Mouse (Mus musculus) layer of hippocampus, adult 2 months (tissue): ENCODE results near the gene Naf1. TPM values are rescaled to one million over a fixed set of nuclear protein-coding genes. Genes with fewer than 3 reads are reported as not detected.

ENCODE experiments used
- DNase-seq, 2 experiments: peaks; one replicate each; pipeline ENCODE4 v3.0.0; 2022; ENCODE audit warnings: low spot score in 2 of 2
- H3K27ac ChIP-seq: fragments of 200-600 bp; 2 replicates; pipeline ENCODE4 v1.8.1; 2022
- H3K4me3 ChIP-seq: fragments of 200-600 bp; 2 replicates; pipeline ENCODE4 v1.8.1; 2022; ENCODE audit warnings: mild to moderate bottlenecking
- CTCF ChIP-seq: fragments of 200-600 bp; conservative IDR thresholded peaks from 2 replicates; pipeline ENCODE4 v1.8.1; 2022; ENCODE audit warnings: antibody characterized with exemption, mild to moderate bottlenecking, moderate library complexity
- total RNA-seq, 2 experiments: library from RNA; stranded (reverse); gene quantifications; 2 replicates each; pipeline ENCODE4 v1.2.3; 2021

Naf1 gene
- total RNA-seq, 2 experiments from 2014 or later: 13.8 to 13.9 TPM

DNA sequence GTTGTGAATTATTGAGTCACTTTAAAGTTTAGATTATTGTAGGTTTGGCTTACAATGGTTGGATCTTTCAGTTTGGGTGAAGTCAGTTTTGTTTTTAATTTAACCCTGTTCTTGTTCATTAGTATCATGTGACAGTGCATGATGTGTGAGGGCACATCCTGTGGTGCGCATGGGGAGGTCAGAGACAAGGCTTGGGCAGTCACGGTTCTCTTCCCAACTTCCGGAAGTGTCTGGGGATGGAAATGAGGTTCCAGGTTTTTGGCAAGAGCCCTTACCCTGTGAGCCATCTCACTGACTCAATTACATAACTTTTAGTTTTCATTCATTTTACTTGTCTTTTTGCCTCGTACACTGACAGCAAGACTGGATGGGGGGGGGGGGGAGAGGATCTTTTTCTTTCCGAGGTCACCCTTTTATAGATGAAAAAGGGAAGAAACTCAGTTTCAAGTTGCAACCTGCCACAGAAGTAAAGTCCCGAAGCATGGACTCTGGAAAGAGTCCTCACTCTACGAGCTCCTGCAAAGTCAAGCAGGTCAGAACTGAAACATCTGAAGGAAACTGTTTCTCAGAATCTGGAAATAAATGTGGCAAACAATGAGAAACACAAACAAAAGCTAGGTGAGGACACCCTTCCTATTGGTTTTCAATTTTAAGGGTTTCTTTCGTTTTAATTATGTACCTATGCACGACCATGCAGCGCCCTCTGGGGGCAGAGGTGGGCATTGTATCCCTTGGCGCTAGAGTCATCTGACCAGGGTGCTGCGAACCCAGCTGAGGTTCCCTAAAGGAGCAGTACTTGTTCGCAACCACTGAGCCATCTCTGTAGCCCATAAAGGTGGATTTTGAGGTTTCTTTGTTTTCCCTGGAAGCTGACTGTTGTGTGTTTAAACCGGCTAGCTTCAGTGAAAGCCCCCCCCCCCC is 53.9 kb downstream of the Naf1 start:
- peak in 1 of 2 experiments; percentile 17 for DNase-seq

DNA sequence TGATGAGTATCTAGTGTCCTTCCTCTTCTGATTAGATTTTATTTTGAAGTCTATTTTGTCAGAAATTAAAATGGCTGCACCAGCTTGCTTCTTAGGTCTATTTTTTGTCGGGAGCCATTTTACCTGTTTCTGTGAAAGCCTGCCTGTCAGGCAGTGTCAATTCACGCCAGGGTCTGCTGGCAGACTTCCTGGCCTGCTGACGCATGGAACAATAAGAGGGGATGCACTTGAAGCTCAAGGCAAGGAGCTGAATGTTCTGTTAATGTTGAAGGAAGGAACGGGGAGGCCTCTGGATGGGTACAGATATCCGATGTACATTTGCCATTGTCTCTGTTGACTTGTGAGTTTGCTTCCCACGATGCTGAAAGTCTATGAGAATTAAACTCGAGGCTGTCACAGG is 56.0 kb downstream of the Naf1 start:
- no peak for TF ChIP-seq CTCF
- no peak overlapping the region for H3K27ac ChIP-seq

More for the DNA sequence above, 53.9 kb downstream of the Naf1 start:
- no peak overlapping the region for H3K27ac ChIP-seq
- TF ChIP-seq CTCF: peak; percentile 72
- no peak overlapping the region for H3K4me3 ChIP-seq

GRCm38 (mm10) chr8:66917695-66918467 is 57.9 kb downstream of the Naf1 start:
- no peak overlapping the region for H3K4me3 ChIP-seq
- no peak for TF ChIP-seq CTCF
- no peak overlapping the region for H3K27ac ChIP-seq
- DNase-seq: no peak

More for the DNA sequence above, 56.0 kb downstream of the Naf1 start:
- DNase-seq: no peak
- H3K4me3 ChIP-seq: no peak overlapping the region

DNA sequence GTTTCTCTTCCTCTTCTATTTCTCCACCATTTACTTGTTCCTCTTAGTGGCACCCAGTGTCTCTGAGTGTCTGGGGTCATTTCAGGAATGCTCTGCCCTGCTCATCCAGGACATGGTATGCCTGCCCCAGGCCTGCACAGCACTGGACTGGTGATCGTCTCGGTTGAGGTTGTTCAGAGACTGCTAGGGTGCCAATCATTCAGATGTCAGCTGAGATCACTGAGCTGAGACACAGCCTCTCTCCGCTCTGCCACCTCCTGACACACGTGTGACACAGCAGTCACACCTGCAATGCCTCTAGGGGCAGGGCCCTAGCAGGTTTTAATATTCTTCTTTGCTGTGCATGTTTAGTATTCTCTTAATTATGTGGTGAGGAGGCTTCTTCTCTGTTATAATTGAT is 58.5 kb downstream of the Naf1 start:
- Histone ChIP-seq H3K27ac (no peak overlapping the region), H3K4me3 (no peak overlapping the region)
- no peak; the same call in 1 of the 2 replicates for TF ChIP-seq CTCF
- DNase-seq: no peak

DNA sequence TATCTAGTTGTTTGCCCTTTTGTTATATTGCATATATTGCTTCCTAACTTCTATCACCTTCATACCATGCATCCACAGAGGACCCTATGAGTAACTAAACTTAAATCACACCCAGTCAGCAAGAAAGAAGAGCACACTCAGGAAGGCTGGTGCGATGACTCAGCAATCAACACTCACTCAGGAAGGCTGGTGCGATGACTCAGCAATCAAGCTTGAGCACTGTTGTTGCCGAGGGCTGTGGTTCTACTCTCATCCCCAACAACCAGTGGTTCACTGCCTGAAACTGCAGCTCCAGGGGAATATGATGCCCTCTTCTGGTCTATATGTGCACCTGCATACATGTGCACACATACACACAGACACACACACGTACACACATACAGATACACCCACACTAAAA is 73.7 kb downstream of the Naf1 start:
- Histone ChIP-seq H3K27ac (no peak overlapping the region), H3K4me3 (no peak overlapping the region)
- TF ChIP-seq CTCF: peak; percentile 14; the same call in 1 of the 2 replicates
- DNase-seq: no peak

GRCm38 (mm10) chr8:66936236-66936635 is 76.2 kb downstream of the Naf1 start:
- DNase-seq: no peak
- no peak for TF ChIP-seq CTCF

More at GRCm38 (mm10) chr8:66936236-66936635, 76.2 kb downstream of the Naf1 start:
- Histone ChIP-seq H3K4me3 (no peak overlapping the region), H3K27ac (no peak overlapping the region)

Other genes with a start within 250 kb of the Naf1 start
- 10 to 100 TPM; 10.1 to 10.9 TPM for gene Npy5r, start 172.1 kb upstream of the Naf1 start, total RNA-seq
- gene Npy1r, start 163.0 kb upstream of the Naf1 start, total RNA-seq: 10 to 100 TPM; 28.9 to 30.6 TPM